Mouse (Mus musculus): ENCODE results near the gene Bud31. TPM values are rescaled to one million over a fixed set of nuclear protein-coding genes. Genes with fewer than 3 reads are reported as not detected.
A peak's percentile ranks its signal among the peaks of the same experiment; 100 is the strongest.

Bud31 gene
- polyA plus RNA-seq, 1 experiment from 2014 or later, result 129 TPM

DNA sequence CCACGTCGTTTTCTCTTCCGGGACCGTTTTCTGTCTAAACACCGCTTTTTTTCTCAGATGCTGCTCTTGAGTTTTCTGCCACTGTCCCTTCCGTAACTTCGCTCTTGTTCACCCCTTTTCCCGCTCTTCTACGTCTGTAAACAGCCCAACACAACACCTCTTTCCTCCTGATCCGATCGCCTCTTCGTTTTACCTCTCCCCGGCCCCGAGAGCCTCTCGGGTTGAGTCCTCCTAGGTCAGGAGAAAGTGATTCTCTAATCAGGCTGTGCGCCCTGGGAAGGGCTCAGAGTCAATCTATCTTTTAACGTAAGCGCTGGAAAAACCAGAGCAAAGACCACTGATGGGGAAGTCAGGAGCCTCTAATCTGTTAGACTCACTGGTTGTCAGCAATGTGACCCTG lies 449 bp downstream of the Bud31 start:
- Histone ChIP-seq H3K4me3 (ENCODE audit: low read depth, low read length) (peak overlapping the region; percentile 87), H3K9ac (ENCODE audit: low read length) (peak overlapping the region; percentile 88), H3K9me3 (ENCODE audit: control insufficient read depth, low read length) (no peaks in the 10 kb centered on the region), H3K4me2 (replicated peaks; ENCODE audit: low read depth) (peak overlapping the region; percentile 74), H3K36me3 (ENCODE audit: control insufficient read depth, insufficient read depth, low read length) (peaks cover 22% of the 10 kb centered on the region), H3K27me3 (ENCODE audit: control insufficient read depth, insufficient read depth, low read length) (no peaks in the 10 kb centered on the region), H3K27ac (replicated peaks) (peak overlapping the region; percentile 78), H3K4me1 (replicated peaks; ENCODE audit: control insufficient read depth, insufficient read depth) (no peaks in the 10 kb centered on the region; the same call in 1 of the 2 replicates)
- TF ChIP-seq EP300 (optimal IDR thresholded peaks at IDR 0.05) (no peak), CTCF (IDR thresholded peaks at IDR 0.05; ENCODE audit: low read depth) (no peak)
- WGBS, result under 1% methylated on average over 18 of the region's 18 CpGs
- DNase-seq (ENCODE audit: low spot score), result no peak
- peak; percentile 18; the same call in 1 of the 2 replicates for ATAC-seq (ENCODE audit: low FRiP score, low TSS enrichment)

DNA sequence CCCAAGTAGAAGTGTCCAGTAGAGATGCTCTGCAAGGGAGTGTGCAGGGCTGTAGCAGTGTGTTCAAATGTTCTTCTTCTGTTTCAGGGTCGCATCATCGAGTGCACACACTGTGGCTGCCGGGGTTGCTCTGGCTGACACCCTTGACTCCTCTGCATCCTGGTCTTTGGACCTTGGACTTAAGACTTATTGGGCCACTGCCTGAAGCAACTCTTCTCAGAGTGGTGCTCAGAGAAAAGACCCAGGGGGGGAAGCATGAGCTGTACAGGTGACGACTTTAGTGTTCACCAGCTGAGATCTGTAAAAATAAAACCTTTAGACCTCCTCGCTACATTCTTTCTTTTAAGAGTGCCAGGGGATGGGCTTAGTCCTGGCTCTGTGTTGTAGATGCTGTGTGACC lies 7.6 kb downstream of the Bud31 start:
- no peak for DNase-seq (ENCODE audit: low spot score)
- no peak for ATAC-seq (ENCODE audit: low FRiP score, low TSS enrichment)
- H3K9ac ChIP-seq (ENCODE audit: low read length), result no peak overlapping the region
- 88% methylated on average over 5 of the region's 5 CpGs for WGBS
- no peak for TF ChIP-seq EP300 (optimal IDR thresholded peaks at IDR 0.05)
- no peak for TF ChIP-seq CTCF (IDR thresholded peaks at IDR 0.05; ENCODE audit: low read depth)
- H3K4me2 ChIP-seq (replicated peaks; ENCODE audit: low read depth), result no peak overlapping the region
- H3K27me3 ChIP-seq (ENCODE audit: control insufficient read depth, insufficient read depth, low read length), result no peaks in the 10 kb centered on the region
- H3K27ac ChIP-seq (replicated peaks), result no peak overlapping the region
- H3K36me3 ChIP-seq (ENCODE audit: control insufficient read depth, insufficient read depth, low read length), result peaks cover 40% of the 10 kb centered on the region
- no peak overlapping the region for H3K4me3 ChIP-seq (ENCODE audit: low read depth, low read length)
- H3K9me3 ChIP-seq (ENCODE audit: control insufficient read depth, low read length), result no peaks in the 10 kb centered on the region
- H3K4me1 ChIP-seq (replicated peaks; ENCODE audit: control insufficient read depth, insufficient read depth), result no peaks in the 10 kb centered on the region

DNA sequence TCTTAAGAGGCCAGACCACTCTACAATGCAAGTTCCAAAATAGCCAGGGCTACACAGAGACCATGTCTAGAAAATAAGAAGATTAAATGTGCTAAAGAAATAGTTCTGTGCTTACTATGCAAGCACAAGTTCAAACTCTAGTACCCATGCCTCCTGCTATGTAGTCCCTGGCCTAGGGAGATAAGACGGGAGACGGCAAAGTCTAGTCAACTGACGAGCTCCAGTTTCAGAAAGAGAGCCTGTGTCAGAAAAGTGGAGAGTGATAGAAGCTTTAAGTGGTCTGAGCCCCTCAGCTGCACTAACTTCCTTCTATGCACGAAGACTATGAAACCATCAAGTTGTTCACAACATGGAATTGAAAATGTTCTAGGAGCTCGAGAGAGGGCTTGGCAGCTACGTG lies 9.1 kb downstream of the Bud31 start:
- H3K9me3 ChIP-seq (ENCODE audit: control insufficient read depth, low read length), result no peaks in the 10 kb centered on the region
- no peaks in the 10 kb centered on the region for H3K4me1 ChIP-seq (replicated peaks; ENCODE audit: control insufficient read depth, insufficient read depth)
- H3K4me2 ChIP-seq (replicated peaks; ENCODE audit: low read depth), result no peak overlapping the region
- no peaks in the 10 kb centered on the region for H3K27me3 ChIP-seq (ENCODE audit: control insufficient read depth, insufficient read depth, low read length)
- peaks cover 32% of the 10 kb centered on the region for H3K36me3 ChIP-seq (ENCODE audit: control insufficient read depth, insufficient read depth, low read length)
- no peak overlapping the region for H3K4me3 ChIP-seq (ENCODE audit: low read depth, low read length)
- 87% methylated on average over 6 of the region's 6 CpGs for WGBS
- TF ChIP-seq CTCF (IDR thresholded peaks at IDR 0.05; ENCODE audit: low read depth), result no peak
- TF ChIP-seq EP300 (optimal IDR thresholded peaks at IDR 0.05), result no peak
- ATAC-seq (ENCODE audit: low FRiP score, low TSS enrichment) (no peak), DNase-seq (ENCODE audit: low spot score) (no peak)
- no peak overlapping the region for H3K27ac ChIP-seq (replicated peaks)
- no peak overlapping the region for H3K9ac ChIP-seq (ENCODE audit: low read length)

DNA sequence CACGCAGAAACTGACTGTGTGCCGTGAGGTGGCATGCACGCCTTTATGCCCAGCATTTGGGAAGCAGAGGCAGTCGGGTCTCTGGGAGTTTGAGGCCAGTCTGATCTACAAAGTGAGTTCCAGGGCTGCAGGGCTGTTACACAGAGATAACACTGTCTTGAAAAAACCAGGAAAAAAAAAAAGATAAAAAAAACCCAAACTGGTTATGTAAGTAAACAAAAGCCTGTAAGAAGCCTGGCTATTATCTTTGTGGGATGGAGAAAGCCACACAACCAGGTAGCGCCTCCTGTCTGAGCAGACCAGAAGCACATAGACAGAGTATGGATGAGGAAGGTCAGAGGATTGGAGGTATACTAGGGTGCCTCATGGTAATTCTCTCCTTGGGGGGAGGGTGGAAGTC lies 12.5 kb downstream of the Bud31 start:
- no peak overlapping the region for H3K4me3 ChIP-seq (ENCODE audit: low read depth, low read length)
- ATAC-seq (ENCODE audit: low FRiP score, low TSS enrichment) (no peak), DNase-seq (ENCODE audit: low spot score) (no peak)
- H3K9ac ChIP-seq (ENCODE audit: low read length), result no peak overlapping the region
- no peak overlapping the region for H3K27ac ChIP-seq (replicated peaks)
- no peaks in the 10 kb centered on the region for H3K27me3 ChIP-seq (ENCODE audit: control insufficient read depth, insufficient read depth, low read length)
- H3K9me3 ChIP-seq (ENCODE audit: control insufficient read depth, low read length), result no peaks in the 10 kb centered on the region
- H3K4me1 ChIP-seq (replicated peaks; ENCODE audit: control insufficient read depth, insufficient read depth), result no peaks in the 10 kb centered on the region
- TF ChIP-seq CTCF (IDR thresholded peaks at IDR 0.05; ENCODE audit: low read depth) (no peak), EP300 (optimal IDR thresholded peaks at IDR 0.05) (no peak)
- H3K36me3 ChIP-seq (ENCODE audit: control insufficient read depth, insufficient read depth, low read length), result peaks cover 32% of the 10 kb centered on the region
- 92% methylated on average over 5 of the region's 5 CpGs for WGBS
- no peak overlapping the region for H3K4me2 ChIP-seq (replicated peaks; ENCODE audit: low read depth)

DNA sequence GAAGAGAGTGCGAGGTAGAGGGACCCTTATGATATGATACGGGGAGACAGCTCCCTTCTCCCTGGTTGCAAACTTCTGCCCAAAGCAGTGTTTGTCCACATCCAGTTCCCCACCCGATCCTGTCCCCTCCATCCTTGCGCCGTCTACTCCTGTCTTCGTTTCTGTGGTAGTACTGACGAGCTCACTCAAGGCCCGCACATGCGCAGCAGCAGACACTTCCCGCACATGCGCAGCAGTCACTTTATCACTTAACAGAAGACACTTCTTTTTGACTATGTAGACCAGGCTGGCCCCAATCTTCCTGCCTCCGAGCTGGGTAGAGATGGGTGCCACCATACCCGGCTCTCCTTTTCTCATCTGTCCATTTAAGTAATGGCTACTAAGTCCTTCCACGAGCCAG lies 21.2 kb downstream of the Bud31 start:
- no peaks in the 10 kb centered on the region for H3K4me1 ChIP-seq (replicated peaks; ENCODE audit: control insufficient read depth, insufficient read depth)
- ATAC-seq (ENCODE audit: low FRiP score, low TSS enrichment) (no peak), DNase-seq (ENCODE audit: low spot score) (no peak)
- H3K4me2 ChIP-seq (replicated peaks; ENCODE audit: low read depth), result no peak overlapping the region
- H3K9me3 ChIP-seq (ENCODE audit: control insufficient read depth, low read length), result no peaks in the 10 kb centered on the region
- no peak overlapping the region for H3K4me3 ChIP-seq (ENCODE audit: low read depth, low read length)
- TF ChIP-seq CTCF (IDR thresholded peaks at IDR 0.05; ENCODE audit: low read depth) (no peak), EP300 (optimal IDR thresholded peaks at IDR 0.05) (no peak)
- H3K9ac ChIP-seq (ENCODE audit: low read length), result no peak overlapping the region
- WGBS, result 94% methylated on average over 14 of the region's 14 CpGs
- H3K27me3 ChIP-seq (ENCODE audit: control insufficient read depth, insufficient read depth, low read length), result no peaks in the 10 kb centered on the region
- no peak overlapping the region for H3K27ac ChIP-seq (replicated peaks)
- H3K36me3 ChIP-seq (ENCODE audit: control insufficient read depth, insufficient read depth, low read length), result peaks cover 28% of the 10 kb centered on the region

DNA sequence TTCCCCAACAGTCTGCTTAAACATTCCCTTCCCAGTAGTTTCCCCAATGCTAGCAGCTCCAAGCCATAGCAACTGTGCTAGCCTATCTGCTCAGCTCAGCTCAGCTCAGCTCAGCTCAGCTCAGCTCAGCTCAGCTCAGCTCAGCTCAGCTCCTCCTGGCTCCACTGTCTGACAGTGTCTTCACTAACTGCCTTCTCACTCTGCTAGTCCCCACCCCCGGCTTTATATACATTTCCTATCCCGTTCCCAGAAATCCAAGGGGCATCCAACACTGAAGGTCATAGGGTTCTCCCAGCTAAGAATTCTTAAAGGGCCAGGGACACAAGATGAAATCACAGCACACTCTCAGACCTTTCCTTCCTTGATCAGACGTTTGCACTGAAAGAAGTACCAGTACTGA lies 24.5 kb downstream of the Bud31 start:
- no peak for DNase-seq (ENCODE audit: low spot score)
- WGBS, result 29% methylated on average over 3 of the region's 3 CpGs
- H3K36me3 ChIP-seq (ENCODE audit: control insufficient read depth, insufficient read depth, low read length), result peaks cover 12% of the 10 kb centered on the region

More for the DNA sequence above, 24.5 kb downstream of the Bud31 start:
- Histone ChIP-seq H3K27me3 (ENCODE audit: control insufficient read depth, insufficient read depth, low read length) (no peaks in the 10 kb centered on the region), H3K4me1 (replicated peaks; ENCODE audit: control insufficient read depth, insufficient read depth) (0 out of 2 replicates have a peak, but pooled peaks cover 5% of the 10 kb centered on the region), H3K9ac (ENCODE audit: low read length) (0 out of 2 replicates have a peak overlapping the region, but pooled peaks have one; percentile 18), H3K9me3 (ENCODE audit: control insufficient read depth, low read length) (no peaks in the 10 kb centered on the region), H3K4me3 (ENCODE audit: low read depth, low read length) (no peak overlapping the region), H3K4me2 (replicated peaks; ENCODE audit: low read depth) (no peak overlapping the region), H3K27ac (replicated peaks) (no peak overlapping the region)
- ATAC-seq (ENCODE audit: low FRiP score, low TSS enrichment), result no peak
- no peak for TF ChIP-seq EP300 (optimal IDR thresholded peaks at IDR 0.05)
- TF ChIP-seq CTCF (IDR thresholded peaks at IDR 0.05; ENCODE audit: low read depth), result no peak

All from stomach, postnatal 0 days (tissue).